Mouse (Mus musculus): ENCODE measurements at regions not wholly inside any gene's neighbourhood (a gene's known extent, or its start where the extent isn't known, plus 50 kb on each side); places are given as distances from the start of the nearest gene placed in this dataset.

GRCm38 (mm10) chr14:9492228-9492627 lies 826.2 kb upstream of the 4930452B06Rik start:
- Histone ChIP-seq H3K4me1 (ENCODE audit: control insufficient read depth, insufficient read depth, low read length) (no peaks in the 10 kb centered on the region), H3K4me3 (ENCODE audit: insufficient read depth, low read length) (no peak overlapping the region), H3K27ac (ENCODE audit: insufficient read depth, low read length) (no peak overlapping the region)
- TF ChIP-seq CTCF (IDR thresholded peaks at IDR 0.05; ENCODE audit: borderline replicate concordance, insufficient read depth, low read length): no peak
- no peak for TF ChIP-seq POLR2A (IDR thresholded peaks at IDR 0.05; ENCODE audit: low read depth, low read length)

DNA sequence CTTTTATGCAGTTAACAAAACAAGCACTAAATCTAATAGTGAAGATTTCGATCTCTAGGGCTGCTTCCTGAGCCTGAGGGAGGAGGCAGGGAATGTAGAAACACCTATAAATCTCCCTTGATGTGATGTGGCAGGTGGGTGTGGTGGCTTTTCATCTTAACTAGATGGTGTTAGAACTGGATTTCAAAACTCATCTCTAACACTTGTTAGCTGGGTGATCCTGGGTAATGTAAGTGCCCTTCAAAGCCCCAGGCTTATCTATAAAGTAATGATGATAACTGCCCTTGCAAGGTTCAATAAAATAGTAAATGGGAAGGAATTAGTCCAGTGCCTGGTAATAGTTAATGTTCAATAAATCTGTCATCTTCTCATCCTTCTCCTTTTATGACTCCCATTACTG lies 822.5 kb upstream of the 4930452B06Rik start:
- Histone ChIP-seq H3K4me1 (ENCODE audit: control insufficient read depth, insufficient read depth, low read length) (no peaks in the 10 kb centered on the region), H3K27ac (ENCODE audit: insufficient read depth, low read length) (no peak overlapping the region), H3K4me3 (ENCODE audit: insufficient read depth, low read length) (no peak overlapping the region)
- no peak for TF ChIP-seq POLR2A (IDR thresholded peaks at IDR 0.05; ENCODE audit: low read depth, low read length)
- no peak for TF ChIP-seq CTCF (IDR thresholded peaks at IDR 0.05; ENCODE audit: borderline replicate concordance, insufficient read depth, low read length)

- Histone ChIP-seq H3K27ac (ENCODE audit: insufficient read depth, low read length) (no peak overlapping the region), H3K4me1 (ENCODE audit: control insufficient read depth, insufficient read depth, low read length) (no peaks in the 10 kb centered on the region), H3K4me3 (ENCODE audit: insufficient read depth, low read length) (no peak overlapping the region)
- TF ChIP-seq POLR2A (IDR thresholded peaks at IDR 0.05; ENCODE audit: low read depth, low read length): no peak
- no peak for TF ChIP-seq CTCF (IDR thresholded peaks at IDR 0.05; ENCODE audit: borderline replicate concordance, insufficient read depth, low read length)
These were observed 812.9 kb upstream of the 4930452B06Rik start for GRCm38 (mm10) chr14:9478981-9479380.

GRCm38 (mm10) chr14:9475169-9475568 lies 809.1 kb upstream of the 4930452B06Rik start:
- no peaks in the 10 kb centered on the region for H3K4me1 ChIP-seq (ENCODE audit: control insufficient read depth, insufficient read depth, low read length)
- TF ChIP-seq POLR2A (IDR thresholded peaks at IDR 0.05; ENCODE audit: low read depth, low read length) (no peak), CTCF (IDR thresholded peaks at IDR 0.05; ENCODE audit: borderline replicate concordance, insufficient read depth, low read length) (no peak)
- no peak overlapping the region for H3K4me3 ChIP-seq (ENCODE audit: insufficient read depth, low read length)
- H3K27ac ChIP-seq (ENCODE audit: insufficient read depth, low read length): no peak overlapping the region

- H3K4me1 ChIP-seq (ENCODE audit: control insufficient read depth, insufficient read depth, low read length): no peaks in the 10 kb centered on the region
- H3K4me3 ChIP-seq (ENCODE audit: insufficient read depth, low read length): no peak overlapping the region
- TF ChIP-seq POLR2A (IDR thresholded peaks at IDR 0.05; ENCODE audit: low read depth, low read length): no peak
- no peak for TF ChIP-seq CTCF (IDR thresholded peaks at IDR 0.05; ENCODE audit: borderline replicate concordance, insufficient read depth, low read length)
- no peak overlapping the region for H3K27ac ChIP-seq (ENCODE audit: insufficient read depth, low read length)
These were observed 803.6 kb upstream of the 4930452B06Rik start for GRCm38 (mm10) chr14:9469686-9470085.

DNA sequence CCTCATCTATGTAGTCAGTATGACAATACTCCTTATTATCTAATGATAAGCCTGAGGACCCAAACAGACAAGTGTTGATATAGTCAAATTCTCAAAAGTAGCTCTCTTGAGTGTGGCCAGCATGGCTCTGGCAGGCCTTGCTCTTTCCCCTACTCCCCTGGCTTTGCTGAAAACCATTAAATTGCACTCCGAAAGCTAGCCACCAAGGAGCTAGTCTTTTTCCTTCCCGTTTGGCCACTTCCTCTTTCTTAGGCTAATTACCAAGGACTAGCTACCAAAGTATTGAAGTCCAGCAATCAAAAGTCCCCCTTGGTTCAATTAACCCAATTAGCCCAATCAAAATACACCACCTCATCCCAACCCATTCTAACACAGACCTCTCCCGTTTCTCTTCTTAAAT lies 802.6 kb upstream of the 4930452B06Rik start:
- H3K4me1 ChIP-seq (ENCODE audit: control insufficient read depth, insufficient read depth, low read length): no peaks in the 10 kb centered on the region
- TF ChIP-seq CTCF (IDR thresholded peaks at IDR 0.05; ENCODE audit: borderline replicate concordance, insufficient read depth, low read length) (no peak), POLR2A (IDR thresholded peaks at IDR 0.05; ENCODE audit: low read depth, low read length) (no peak)
- H3K27ac ChIP-seq (ENCODE audit: insufficient read depth, low read length): no peak overlapping the region
- no peak overlapping the region for H3K4me3 ChIP-seq (ENCODE audit: insufficient read depth, low read length)

DNA sequence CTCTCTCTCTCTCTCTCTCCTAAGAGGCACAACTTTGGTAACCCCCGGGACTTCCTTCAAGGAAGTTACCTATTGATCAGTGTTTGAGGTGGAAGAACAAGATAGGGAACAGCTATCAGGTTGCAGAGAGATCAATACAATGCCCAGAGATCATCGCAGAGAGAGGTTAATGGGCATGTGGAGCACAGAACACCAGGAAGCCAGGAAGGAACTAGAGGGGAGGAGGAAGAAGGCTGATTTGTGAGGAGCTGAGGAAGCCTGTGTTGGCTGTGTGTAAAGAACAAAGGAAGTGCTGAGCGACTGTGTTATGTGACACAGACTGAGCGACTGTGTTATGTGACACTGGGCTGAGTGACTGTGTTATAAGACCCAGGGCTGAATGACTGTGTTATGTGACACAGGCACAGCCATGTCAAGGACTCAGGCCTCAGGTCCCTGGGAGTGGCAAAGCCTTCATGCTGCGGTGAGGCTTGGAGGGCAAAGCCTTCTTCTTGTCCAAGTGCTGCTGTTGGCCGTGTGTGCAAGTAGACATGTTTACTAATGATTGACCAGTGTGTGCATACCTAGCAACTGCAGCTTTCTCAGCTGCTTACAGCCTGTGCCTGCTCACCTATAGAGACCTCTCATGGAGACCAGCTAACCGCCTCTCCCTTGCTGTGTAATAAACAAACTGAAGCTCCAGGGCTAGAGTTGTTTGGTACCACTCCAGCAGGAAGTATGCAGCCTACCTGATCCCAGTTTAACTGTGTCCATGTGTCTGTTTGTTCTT lies 801.8 kb upstream of the 4930452B06Rik start:
- TF ChIP-seq CTCF (IDR thresholded peaks at IDR 0.05; ENCODE audit: borderline replicate concordance, insufficient read depth, low read length) (no peak), POLR2A (IDR thresholded peaks at IDR 0.05; ENCODE audit: low read depth, low read length) (no peak)
- Histone ChIP-seq H3K4me1 (ENCODE audit: control insufficient read depth, insufficient read depth, low read length) (no peaks in the 10 kb centered on the region), H3K27ac (ENCODE audit: insufficient read depth, low read length) (no peak overlapping the region), H3K4me3 (ENCODE audit: insufficient read depth, low read length) (no peak overlapping the region)

DNA sequence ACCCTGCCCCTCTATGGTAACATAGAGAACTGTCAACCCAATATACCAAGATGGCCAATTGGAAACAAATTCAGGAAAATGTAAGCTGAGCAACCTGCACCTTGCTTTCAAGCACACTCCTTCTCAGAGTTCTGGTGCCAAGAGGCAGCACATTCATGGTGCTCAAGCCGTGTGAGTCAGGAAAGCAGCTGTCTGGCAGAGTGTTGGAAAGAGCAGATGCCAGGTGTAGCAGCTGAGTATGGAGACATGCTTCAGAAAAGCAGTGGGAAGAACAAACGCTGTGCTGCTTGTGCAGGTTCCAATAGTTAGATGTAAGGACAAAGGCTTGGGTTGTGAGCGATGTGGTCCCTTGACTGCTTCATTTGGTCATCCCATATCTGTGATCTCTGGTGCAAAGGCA lies 794.0 kb upstream of the 4930452B06Rik start:
- peaks cover 4% of the 10 kb centered on the region for H3K4me1 ChIP-seq (ENCODE audit: control insufficient read depth, insufficient read depth, low read length)
- no peak for TF ChIP-seq POLR2A (IDR thresholded peaks at IDR 0.05; ENCODE audit: low read depth, low read length)
- no peak for TF ChIP-seq CTCF (IDR thresholded peaks at IDR 0.05; ENCODE audit: borderline replicate concordance, insufficient read depth, low read length)
- no peak overlapping the region for H3K4me3 ChIP-seq (ENCODE audit: insufficient read depth, low read length)
- no peak overlapping the region for H3K27ac ChIP-seq (ENCODE audit: insufficient read depth, low read length)

GRCm38 (mm10) chr14:9458856-9459255 lies 792.8 kb upstream of the 4930452B06Rik start:
- no peak overlapping the region for H3K4me3 ChIP-seq (ENCODE audit: insufficient read depth, low read length)
- H3K27ac ChIP-seq (ENCODE audit: insufficient read depth, low read length): peak overlapping the region; percentile 85
- peaks cover 4% of the 10 kb centered on the region for H3K4me1 ChIP-seq (ENCODE audit: control insufficient read depth, insufficient read depth, low read length)
- TF ChIP-seq CTCF (IDR thresholded peaks at IDR 0.05; ENCODE audit: borderline replicate concordance, insufficient read depth, low read length) (no peak), POLR2A (IDR thresholded peaks at IDR 0.05; ENCODE audit: low read depth, low read length) (no peak)

DNA sequence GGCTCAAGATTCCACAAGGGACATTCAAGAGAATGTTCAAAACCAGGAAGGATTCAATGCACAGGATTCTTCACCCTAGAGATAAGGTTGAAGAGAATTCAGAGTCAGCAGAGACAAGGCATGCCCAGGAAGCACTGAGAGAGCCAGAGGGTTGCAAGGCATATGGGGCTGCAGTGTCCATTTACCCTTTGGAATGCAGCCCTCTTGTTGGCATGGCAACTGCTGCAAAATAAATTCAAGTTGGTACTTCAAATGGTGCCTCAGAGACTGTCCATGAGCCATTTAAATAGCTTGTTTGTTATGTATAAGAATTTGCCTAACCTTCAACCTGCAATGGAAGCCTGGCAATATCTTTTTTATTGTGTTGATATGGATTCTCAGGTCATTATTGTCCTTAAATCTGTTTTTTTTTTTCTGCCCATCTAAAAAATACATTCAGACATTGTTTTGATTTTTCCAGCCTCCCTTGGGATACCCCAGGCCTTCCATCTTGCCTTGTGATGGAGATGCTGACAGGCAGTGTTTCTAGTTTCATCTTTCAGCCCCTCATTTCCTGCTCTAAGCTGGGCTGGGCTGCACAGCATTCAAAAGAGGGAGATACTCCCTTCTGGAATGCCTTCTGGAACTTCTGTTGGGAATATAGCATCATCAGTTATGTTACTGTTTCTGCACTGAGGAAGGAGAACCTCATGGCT lies 791.9 kb upstream of the 4930452B06Rik start:
- Histone ChIP-seq H3K4me1 (ENCODE audit: control insufficient read depth, insufficient read depth, low read length) (peaks cover 4% of the 10 kb centered on the region), H3K4me3 (ENCODE audit: insufficient read depth, low read length) (no peak overlapping the region), H3K27ac (ENCODE audit: insufficient read depth, low read length) (peak overlapping the region; percentile 85)
- TF ChIP-seq CTCF (IDR thresholded peaks at IDR 0.05; ENCODE audit: borderline replicate concordance, insufficient read depth, low read length): no peak
- no peak for TF ChIP-seq POLR2A (IDR thresholded peaks at IDR 0.05; ENCODE audit: low read depth, low read length)
